Mouse (Mus musculus) liver, embryonic 16.5 days (tissue): ENCODE data around the gene Dtd1. TPM values are rescaled to one million over a fixed set of nuclear protein-coding genes. Genes with fewer than 3 reads are reported as not detected.

Source experiments
- ATAC-seq: fragments of 200-750 bp; cut with Nextera tagmentation; 2 replicates; pipeline ENCODE4 v1.8.0; 2017; ENCODE audit warnings: low read depth, mild to moderate bottlenecking, moderate number of reproducible peaks, moderate library complexity
- H3K27ac ChIP-seq: fragments of 300-500 bp; sonication (generic); 2 replicates; pipeline ENCODE4 v1.5.1; 2014; ENCODE audit warnings: mild to moderate bottlenecking, low read length
- H3K27me3 ChIP-seq: fragments of 300-500 bp; sonication (generic); 2 replicates; pipeline ENCODE4 v1.6.1; 2014; ENCODE audit warnings: low read depth, low read length, mixed read lengths; ENCODE audit not compliant: control insufficient read depth, insufficient read depth
- H3K36me3 ChIP-seq: fragments of 300-500 bp; sonication (generic); 2 replicates; pipeline ENCODE4 v1.6.1; 2014; ENCODE audit warnings: mild to moderate bottlenecking; ENCODE audit not compliant: control insufficient read depth, insufficient read depth
- H3K4me1 ChIP-seq: fragments of 300-500 bp; sonication (generic); 2 replicates; pipeline ENCODE4 v1.6.1; 2014; ENCODE audit warnings: low read depth, low read length, mixed read lengths; ENCODE audit not compliant: control insufficient read depth
- H3K4me2 ChIP-seq: fragments of 300-500 bp; sonication (generic); 2 replicates; pipeline ENCODE4 v1.6.1; 2014; ENCODE audit warnings: low read depth, low read length, mixed read lengths
- H3K4me3 ChIP-seq: fragments of 300-500 bp; sonication (generic); 2 replicates; pipeline ENCODE4 v1.5.1; 2014; ENCODE audit warnings: low read depth, mild to moderate bottlenecking, low read length
- H3K9ac ChIP-seq: fragments of 300-500 bp; sonication (generic); 2 replicates; pipeline ENCODE4 v1.6.1; 2014; ENCODE audit warnings: low read depth, low read length
- H3K9me3 ChIP-seq: fragments of 300-500 bp; sonication (generic); replicated peaks from 2 replicates; pipeline ENCODE4 v1.6.1; 2016; ENCODE audit warnings: low read length; ENCODE audit not compliant: control insufficient read depth
- WGBS: fragments of 180-500 bp; shearing (Covaris S2); extraction: QIAGEN DNeasy Blood & Tissue Kit; methylation state at CpG from one replicate; pipeline ENCODE4 v1.1.7; 2014; ENCODE audit not compliant: insufficient replicate concordance; 5-methylcytosine and 5-hydroxymethylcytosine counted together
- polyA plus RNA-seq: library from polyadenylated mRNA; unstranded; fragments of >200 nt; fragmentation: Nextera tagmentation; extraction: Ambion mirVana; gene quantifications from 2 replicates; pipeline ENCODE4 v1.2.1, GENCODE M21; 2015

Dtd1 gene
- polyA plus RNA-seq, 1 experiment from 2014 or later = 14.5 TPM

DNA sequence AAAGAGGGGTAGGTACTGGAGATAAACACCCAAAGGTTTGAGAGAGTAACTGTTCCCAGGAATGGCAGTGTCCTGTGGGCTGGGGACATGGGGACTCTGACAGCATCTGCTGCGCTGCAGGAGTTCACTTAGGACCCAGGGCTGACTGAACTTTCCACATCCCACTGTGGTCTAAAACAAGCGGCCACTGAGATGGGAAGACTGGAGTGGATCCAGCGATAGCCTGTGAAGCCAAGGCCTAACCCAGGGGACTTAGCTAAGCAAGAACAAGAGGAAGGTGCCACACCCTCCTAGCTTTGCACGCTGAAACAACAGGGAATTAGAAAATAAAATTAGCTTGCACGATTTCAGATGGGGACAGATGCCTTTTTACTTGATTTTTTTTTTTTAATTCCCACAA is 138.9 kb downstream of the Dtd1 start:
- 70% methylated on average over 5 of the region's 5 CpGs for WGBS
- Histone ChIP-seq H3K9ac (no peak overlapping the region), H3K36me3 (no peaks in the 10 kb centered on the region), H3K27me3 (no peaks in the 10 kb centered on the region), H3K9me3 (no peaks in the 10 kb centered on the region), H3K27ac (no peak overlapping the region), H3K4me1 (no peaks in the 10 kb centered on the region), H3K4me3 (no peak overlapping the region), H3K4me2 (no peak overlapping the region)
- ATAC-seq = no peak

DNA sequence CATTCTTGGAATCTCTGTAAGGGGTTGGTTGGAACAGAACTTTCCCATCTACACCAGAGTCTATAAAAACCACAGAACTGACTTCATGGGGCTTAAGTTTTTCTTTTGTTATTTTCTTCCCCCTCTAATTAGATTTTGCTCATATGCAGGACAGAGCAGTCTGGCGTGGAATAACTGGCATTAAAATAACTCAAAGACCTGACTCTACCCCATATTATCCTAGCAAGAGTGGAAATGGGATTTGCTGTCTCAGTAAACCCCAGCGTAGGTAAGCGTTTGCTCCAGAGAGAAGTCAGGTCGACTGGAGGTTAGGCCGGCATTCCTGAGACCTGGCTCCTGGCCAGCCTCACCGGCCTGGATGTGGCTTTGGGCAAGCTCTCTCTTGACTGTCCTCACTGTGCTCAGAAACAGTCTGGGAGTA is 140.9 kb downstream of the Dtd1 start:
- Histone ChIP-seq H3K4me1 (no peaks in the 10 kb centered on the region), H3K36me3 (no peaks in the 10 kb centered on the region), H3K9ac (no peak overlapping the region), H3K27ac (no peak overlapping the region), H3K27me3 (no peaks in the 10 kb centered on the region), H3K4me3 (no peak overlapping the region), H3K4me2 (no peak overlapping the region), H3K9me3 (no peaks in the 10 kb centered on the region)
- 73% methylated on average over 6 of the region's 6 CpGs for WGBS
- no peak for ATAC-seq

DNA sequence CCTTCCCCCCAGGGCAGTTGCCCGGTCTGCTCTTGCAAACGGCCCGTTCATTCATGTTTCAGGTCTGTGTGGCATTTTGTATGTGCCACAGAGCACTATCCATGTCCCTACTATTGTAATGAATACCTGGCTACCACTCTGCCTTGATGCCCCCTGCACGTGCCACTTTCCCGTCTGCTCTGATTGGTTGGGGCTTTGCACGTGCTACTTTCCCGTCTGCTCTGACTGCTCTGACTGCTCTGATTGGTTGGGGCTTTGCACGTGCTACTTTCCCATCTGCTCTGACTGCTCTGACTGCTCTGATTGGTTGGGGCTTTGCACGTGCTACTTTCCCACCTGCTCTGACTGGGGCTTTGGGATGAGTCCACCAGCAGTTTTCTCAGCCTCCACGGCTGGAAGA is 142.3 kb downstream of the Dtd1 start:
- H3K4me3 ChIP-seq = no peak overlapping the region
- no peak overlapping the region for H3K27ac ChIP-seq
- no peaks in the 10 kb centered on the region for H3K27me3 ChIP-seq
- H3K9me3 ChIP-seq = no peaks in the 10 kb centered on the region
- WGBS = 65% methylated on average over 10 of the region's 10 CpGs
- no peaks in the 10 kb centered on the region for H3K36me3 ChIP-seq
- H3K4me2 ChIP-seq = no peak overlapping the region
- no peak for ATAC-seq
- no peak overlapping the region for H3K9ac ChIP-seq
- H3K4me1 ChIP-seq = no peaks in the 10 kb centered on the region

DNA sequence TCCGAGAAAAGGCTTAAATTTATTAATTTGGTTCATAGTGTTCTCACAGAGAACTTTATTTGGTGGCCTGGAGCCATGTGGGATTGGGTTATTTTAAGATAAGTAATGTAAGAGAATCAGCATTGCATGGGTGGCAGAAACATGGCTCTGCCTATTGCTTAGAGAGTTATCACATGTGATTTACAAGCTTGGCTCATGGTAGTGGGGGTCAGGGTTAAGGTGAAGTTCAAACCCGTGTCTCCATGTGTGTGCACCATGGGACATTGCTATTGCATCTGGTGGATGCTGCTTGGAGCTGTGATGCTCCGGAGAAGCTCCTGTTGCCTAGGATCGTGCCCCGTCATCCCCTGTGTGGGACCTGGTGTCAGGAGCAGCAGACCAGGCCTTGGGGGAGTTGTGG is 143.6 kb downstream of the Dtd1 start:
- no peak overlapping the region for H3K4me2 ChIP-seq
- no peaks in the 10 kb centered on the region for H3K27me3 ChIP-seq
- H3K4me1 ChIP-seq = no peaks in the 10 kb centered on the region
- no peaks in the 10 kb centered on the region for H3K36me3 ChIP-seq
- H3K9ac ChIP-seq = no peak overlapping the region
- 60% methylated on average over 5 of the region's 5 CpGs for WGBS
- no peak overlapping the region for H3K27ac ChIP-seq
- ATAC-seq = no peak
- H3K4me3 ChIP-seq = no peak overlapping the region
- H3K9me3 ChIP-seq = no peaks in the 10 kb centered on the region

DNA sequence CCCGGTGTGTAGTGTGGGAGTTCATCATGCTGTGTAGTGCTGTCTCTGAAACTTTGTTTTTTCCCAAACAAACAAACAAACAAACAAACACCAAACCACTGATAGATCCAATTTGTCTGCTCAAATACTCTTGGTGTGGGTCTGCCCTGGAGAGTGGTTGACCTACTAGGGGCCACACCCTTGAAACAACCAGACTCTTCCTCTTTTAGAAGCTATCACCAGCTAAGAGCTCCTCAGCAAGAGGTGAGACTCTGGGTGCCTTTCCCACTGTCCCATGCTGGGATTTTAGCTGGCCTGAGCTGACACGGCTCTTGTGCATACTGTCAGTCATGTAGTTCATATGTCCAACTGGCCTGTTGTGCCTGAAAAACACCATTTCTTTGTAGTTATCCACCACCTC is 145.6 kb downstream of the Dtd1 start:
- no peaks in the 10 kb centered on the region for H3K4me1 ChIP-seq
- H3K27me3 ChIP-seq = no peaks in the 10 kb centered on the region
- H3K9ac ChIP-seq = no peak overlapping the region
- no peak overlapping the region for H3K4me2 ChIP-seq
- H3K36me3 ChIP-seq = no peaks in the 10 kb centered on the region
- ATAC-seq = no peak
- no peak overlapping the region for H3K4me3 ChIP-seq
- no peak overlapping the region for H3K27ac ChIP-seq
- 76% methylated on average over 2 of the region's 2 CpGs for WGBS
- H3K9me3 ChIP-seq = no peaks in the 10 kb centered on the region

DNA sequence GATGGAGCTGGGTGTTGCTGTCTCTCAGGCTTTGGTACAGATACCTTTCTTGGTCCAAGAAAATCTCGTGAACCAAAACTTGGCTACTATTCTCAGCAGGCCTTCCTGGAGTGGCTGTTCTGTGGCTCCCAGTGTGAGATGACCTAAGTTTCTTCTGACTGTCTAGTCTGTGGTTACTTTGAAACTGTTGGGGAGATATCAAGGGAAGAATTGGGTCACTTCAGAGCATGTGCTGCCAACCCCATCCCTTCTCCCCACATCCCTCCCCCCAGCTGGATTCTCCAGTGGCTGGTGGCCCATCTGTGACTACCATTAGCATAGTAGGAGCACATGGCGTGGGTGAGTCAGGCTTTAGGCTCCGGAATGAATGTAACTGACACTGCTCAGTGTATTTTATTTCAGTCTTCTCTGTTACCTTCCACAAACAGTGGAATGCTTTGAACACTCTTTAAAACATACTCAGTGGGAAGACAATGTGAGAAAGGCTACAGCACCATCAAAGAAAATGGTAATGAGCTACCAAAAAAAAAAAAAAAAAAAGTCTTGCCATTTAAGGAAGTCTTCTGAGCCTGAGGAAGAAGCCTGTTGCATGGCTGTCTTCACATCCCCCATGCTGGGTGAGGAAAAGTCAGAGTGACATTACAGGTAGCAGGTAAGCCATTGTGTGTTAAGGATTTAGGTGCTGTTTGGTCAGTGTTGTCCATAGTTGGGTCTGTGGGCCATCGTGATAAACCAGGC is 146.5 kb downstream of the Dtd1 start:
- WGBS = 58% methylated on average over 4 of the region's 4 CpGs
- H3K36me3 ChIP-seq = no peaks in the 10 kb centered on the region
- H3K27me3 ChIP-seq = no peaks in the 10 kb centered on the region
- no peak overlapping the region for H3K27ac ChIP-seq
- H3K4me3 ChIP-seq = no peak overlapping the region
- H3K4me2 ChIP-seq = no peak overlapping the region
- no peaks in the 10 kb centered on the region for H3K9me3 ChIP-seq
- no peak for ATAC-seq
- no peak overlapping the region for H3K9ac ChIP-seq
- H3K4me1 ChIP-seq = no peaks in the 10 kb centered on the region

DNA sequence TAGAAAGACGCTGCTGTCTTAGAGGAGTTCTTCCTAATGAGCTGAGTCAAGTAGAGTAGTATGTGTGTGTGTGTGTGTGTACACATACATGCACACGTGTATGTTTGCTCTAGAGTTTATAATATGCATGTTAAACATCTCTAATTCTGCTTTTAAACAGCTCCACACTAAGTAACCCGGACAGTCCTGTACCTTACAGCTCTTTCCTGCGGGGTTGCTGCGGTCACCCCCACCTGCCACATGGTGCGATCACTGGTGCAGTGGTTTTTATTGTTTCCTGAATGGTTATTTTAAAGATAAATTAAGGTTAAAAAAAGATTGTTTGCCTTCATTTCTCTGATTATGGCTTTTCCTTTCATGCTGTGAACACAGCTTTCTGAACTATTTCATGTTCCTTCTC is 153.9 kb downstream of the Dtd1 start:
- H3K4me3 ChIP-seq = no peak overlapping the region
- no peaks in the 10 kb centered on the region for H3K36me3 ChIP-seq
- H3K9me3 ChIP-seq = no peaks in the 10 kb centered on the region
- no peaks in the 10 kb centered on the region for H3K27me3 ChIP-seq
- H3K4me2 ChIP-seq = no peak overlapping the region
- no peak overlapping the region for H3K27ac ChIP-seq
- H3K9ac ChIP-seq = no peak overlapping the region
- no peaks in the 10 kb centered on the region for H3K4me1 ChIP-seq
- WGBS = 55% methylated on average over 6 of the region's 6 CpGs
- ATAC-seq = no peak

DNA sequence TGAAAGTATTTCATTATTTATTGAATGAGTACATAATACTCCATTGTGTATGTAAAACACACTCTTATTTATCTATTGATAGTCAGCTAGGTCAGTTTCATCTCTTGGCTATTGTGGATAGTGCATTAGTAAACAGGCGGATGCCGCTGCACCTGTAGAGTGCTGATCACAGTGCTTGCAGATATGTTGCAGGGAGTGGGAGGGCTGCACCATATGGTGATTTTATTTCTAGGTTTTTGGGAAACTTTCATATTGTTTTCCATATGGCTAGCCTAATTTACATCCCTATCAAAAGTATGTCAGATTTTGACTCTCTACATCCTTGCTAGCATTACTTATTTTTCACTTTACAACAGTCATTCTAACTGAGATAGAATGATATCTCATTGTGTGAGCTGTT is 155.3 kb downstream of the Dtd1 start:
- WGBS = 76% methylated on average over 2 of the region's 2 CpGs

DNA sequence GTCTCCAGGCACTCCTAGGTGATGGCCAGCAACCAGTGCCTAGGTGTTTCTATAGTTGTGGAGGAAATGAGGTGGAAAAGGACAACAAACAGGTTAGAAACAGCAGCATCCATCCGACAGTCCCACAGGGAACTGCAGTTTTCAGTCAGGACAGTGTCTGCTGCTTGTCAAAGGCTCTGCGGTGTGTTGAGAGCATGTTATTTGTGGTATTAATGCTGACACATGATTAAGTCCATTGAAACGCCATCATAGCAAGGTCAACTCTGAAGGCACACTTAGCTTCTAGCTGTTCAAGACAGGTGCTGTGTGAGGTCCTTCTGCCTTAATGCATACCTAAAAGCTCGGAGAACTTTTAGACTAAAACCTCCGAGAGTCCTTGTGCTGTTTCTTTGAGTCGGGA is 161.0 kb downstream of the Dtd1 start:
- 73% methylated on average over 6 of the region's 6 CpGs for WGBS
- Histone ChIP-seq H3K9me3 (no peaks in the 10 kb centered on the region), H3K27ac (no peak overlapping the region), H3K4me1 (no peaks in the 10 kb centered on the region), H3K4me2 (no peak overlapping the region), H3K9ac (no peak overlapping the region), H3K4me3 (no peak overlapping the region), H3K36me3 (no peaks in the 10 kb centered on the region), H3K27me3 (no peaks in the 10 kb centered on the region)
- ATAC-seq = no peak

More for the DNA sequence above, 155.3 kb downstream of the Dtd1 start:
- no peaks in the 10 kb centered on the region for H3K4me1 ChIP-seq
- ATAC-seq = no peak
- H3K27ac ChIP-seq = no peak overlapping the region
- no peak overlapping the region for H3K4me3 ChIP-seq
- no peak overlapping the region for H3K9ac ChIP-seq
- H3K9me3 ChIP-seq = no peaks in the 10 kb centered on the region
- H3K4me2 ChIP-seq = no peak overlapping the region
- H3K27me3 ChIP-seq = no peaks in the 10 kb centered on the region
- H3K36me3 ChIP-seq = no peaks in the 10 kb centered on the region
